Mouse (Mus musculus): ENCODE data around the gene Ctrc.
"Not testable (repeated sequence)": the region's sequence is repeated elsewhere in the genome, so short reads cannot be mapped to it uniquely, and the experiment has no call there.

Ctrc gene

DNA sequence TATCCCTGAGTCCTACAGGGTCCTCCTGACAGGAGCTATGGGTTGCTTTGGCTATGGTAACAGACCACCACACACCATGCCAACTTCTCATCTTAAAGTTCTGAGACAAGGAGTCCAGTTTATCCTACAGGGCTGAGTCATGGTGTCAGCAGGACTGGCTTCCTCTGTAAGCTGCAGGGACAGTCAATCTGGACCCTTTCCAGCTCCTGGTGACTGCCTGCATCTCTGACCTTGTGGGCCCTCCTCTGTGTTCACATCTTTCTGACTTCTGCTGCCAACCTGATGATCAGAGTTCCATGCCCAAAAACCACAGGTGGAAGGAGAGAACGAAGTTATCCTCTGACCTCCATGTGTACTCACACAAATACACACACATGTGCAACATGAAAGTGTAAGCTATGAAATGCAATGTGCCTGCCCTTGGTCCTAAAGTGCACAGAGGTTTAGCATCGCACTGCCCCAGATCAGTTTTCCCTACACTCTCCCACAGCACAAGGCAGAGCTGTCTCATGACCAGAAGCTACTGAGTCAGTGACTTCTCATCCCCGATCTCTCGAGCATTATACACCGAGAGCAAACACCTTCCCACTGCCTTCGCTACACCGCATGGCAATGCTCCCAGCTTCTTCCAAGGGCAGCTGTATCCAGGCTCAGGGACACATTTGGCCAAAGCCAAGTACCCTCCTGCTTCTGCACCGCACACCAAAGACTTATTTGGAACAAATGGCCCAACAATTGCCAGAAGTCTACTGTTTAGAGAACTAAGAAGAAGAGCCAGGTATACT is 64.8 kb downstream of the Ctrc start:
- DNase-seq: no peak

DNA sequence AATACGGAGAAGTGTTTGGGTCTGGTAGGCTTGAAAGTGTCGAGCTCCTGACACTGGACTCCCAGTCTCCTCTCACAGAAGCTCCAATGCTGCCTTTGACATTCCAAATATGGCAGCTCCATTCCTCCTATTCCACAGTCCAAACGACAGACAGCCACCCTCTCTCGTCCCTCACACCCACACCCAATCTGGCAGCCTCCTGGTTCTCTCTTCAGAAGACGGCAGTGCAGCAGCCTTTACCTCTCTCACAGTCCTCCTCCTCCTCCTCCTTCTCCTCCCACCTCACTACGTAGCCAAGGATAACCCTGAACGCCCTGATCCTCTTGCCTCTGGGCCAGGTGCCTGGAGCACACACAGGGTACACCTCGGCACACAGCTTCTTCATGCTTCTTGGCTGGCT is 66.3 kb downstream of the Ctrc start:
- DNase-seq: no peak

GRCm38 (mm10) chr4:141773019-141773418 is 73.1 kb downstream of the Ctrc start:
- DNase-seq: not testable (repeated sequence)

- no peak for DNase-seq
Observed at GRCm38 (mm10) chr4:141771823-141772222, 74.3 kb downstream of the Ctrc start.

- no peak for DNase-seq
Observed at GRCm38 (mm10) chr4:141769501-141770160, 76.5 kb downstream of the Ctrc start.

- peak; percentile 85 for DNase-seq
Observed at GRCm38 (mm10) chr4:141767353-141768036, 78.7 kb downstream of the Ctrc start.

DNA sequence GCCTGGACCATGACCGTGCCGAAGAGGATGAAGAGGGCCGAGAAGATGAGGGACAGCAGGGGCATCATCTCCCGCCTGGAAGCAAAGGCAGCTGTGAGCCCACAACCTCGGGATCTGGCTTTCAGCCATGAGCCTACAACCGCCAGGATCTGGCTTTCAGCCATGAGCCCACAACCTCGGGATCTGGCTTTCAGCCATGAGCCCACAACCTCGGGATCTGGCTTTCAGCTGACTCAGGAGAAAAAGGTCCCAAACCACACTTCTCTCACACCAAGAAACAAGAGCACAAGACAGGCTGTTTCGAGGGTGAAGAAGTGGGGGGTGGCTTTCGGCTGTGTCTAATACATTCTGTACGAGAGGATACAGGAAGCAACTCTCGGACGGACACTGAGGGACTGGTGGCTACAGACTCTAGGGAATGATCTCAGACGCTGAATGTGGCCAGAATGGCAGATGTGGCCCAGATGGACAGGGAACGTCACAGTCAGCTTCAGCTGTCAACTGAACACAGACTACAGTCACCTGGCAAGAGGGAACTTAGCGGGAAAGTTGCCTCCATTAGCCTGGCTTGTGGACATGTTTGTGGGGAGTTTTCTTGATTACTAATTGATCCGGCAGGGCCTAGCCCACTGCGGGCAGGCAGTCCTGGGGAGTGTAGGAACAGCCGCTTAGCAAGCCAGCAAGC is 79.3 kb downstream of the Ctrc start:
- DNase-seq: peak; percentile 36

DNA sequence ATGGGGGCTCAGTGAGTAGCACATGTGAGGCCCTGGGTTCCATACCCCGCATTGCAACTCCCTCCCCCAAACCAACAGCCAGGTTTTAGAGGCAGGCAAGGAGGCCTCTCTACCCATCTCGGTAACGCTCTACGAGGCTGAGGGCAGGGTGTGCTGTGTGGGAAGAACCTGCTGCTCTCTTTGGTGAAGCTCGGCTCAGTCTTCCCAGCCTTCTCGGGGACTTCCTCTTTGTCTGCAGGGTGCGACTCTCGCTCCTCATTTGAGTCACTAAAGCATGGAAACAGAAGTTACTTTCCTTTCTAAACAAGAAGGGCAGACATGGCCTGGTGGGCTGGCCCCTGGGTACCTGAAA is 79.9 kb downstream of the Ctrc start:
- no peak for DNase-seq

DNA sequence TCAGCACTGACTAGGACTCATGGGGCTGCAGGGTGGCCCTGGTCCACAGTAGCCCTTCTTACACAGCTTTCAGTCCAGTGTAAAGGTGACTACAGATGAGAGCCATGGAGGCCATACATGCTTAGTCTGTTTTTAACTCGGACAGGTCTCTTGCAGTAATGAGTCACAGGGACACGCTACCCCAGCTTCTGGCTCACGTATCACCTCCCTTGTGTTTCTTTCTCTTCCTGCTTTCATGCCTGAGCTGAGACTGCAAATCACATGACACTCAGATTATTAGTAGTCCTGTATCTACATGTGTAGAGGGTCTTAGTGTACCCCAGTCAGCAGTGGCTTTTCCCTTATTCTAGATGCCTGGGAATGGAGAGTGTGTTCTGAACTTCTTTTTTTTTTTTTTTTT is 81.2 kb downstream of the Ctrc start:
- DNase-seq: no peak
